Mouse (Mus musculus) CD4-positive naive resting alpha-beta T cell, adult 76 days (primary cell): ENCODE data around the gene Tmem185b. TPM values are rescaled to one million over a fixed set of nuclear protein-coding genes. Genes with fewer than 3 reads are reported as not detected.

Experiments
- total RNA-seq: library from RNA; stranded (reverse); gene quantifications from one replicate; pipeline ENCODE4 v1.2.4, GENCODE M21; 2023

The Tmem185b gene
- 29.8 TPM for total RNA-seq

DNA sequence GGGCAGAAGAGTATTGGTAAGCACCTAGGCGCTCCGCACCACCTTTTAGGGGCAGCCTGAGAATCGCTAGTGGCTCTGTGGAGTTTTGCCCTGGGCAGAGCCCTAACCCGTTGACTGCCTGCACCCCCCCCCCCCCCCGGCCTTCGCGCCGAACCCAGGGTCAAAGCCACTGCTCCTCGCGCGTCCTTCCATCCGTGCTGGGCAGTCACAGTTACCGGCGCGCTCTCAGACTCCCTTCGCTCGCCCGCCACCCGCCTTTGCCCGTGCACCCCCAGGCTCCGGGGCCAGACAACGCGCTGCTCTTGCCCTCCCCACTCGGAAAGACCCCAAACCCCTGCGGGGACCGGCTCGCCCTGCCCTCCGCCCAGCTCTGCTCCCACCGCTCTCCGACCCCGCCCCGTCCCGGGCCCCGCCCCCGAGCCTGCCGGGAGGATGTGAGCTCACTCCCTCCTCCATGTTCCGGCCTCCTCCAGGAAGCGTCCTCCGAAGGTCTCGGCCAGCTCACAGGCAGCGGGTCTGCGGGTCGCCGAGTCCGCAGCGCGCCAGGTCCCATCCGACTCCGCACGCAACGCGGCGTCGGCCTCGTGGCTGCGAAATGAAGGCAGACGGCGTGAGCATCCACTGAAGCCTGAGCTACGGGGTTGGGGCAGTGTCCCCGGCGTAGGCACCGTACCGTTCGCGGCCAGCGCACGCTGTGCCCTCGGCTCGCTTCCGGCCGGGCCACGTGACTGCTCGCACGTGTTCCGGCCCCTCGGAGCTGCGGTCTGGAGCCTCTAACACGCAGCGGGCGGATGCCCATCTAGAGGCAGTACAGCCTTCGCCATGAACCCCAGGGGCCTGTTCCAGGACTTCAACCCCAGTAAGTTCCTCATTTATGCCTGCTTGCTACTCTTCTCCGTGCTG is at the start of gene Tmem185b:
Tmem185b (plus strand) TSS at position 472 of the 903 bp plus-strand sequence.

DNA sequence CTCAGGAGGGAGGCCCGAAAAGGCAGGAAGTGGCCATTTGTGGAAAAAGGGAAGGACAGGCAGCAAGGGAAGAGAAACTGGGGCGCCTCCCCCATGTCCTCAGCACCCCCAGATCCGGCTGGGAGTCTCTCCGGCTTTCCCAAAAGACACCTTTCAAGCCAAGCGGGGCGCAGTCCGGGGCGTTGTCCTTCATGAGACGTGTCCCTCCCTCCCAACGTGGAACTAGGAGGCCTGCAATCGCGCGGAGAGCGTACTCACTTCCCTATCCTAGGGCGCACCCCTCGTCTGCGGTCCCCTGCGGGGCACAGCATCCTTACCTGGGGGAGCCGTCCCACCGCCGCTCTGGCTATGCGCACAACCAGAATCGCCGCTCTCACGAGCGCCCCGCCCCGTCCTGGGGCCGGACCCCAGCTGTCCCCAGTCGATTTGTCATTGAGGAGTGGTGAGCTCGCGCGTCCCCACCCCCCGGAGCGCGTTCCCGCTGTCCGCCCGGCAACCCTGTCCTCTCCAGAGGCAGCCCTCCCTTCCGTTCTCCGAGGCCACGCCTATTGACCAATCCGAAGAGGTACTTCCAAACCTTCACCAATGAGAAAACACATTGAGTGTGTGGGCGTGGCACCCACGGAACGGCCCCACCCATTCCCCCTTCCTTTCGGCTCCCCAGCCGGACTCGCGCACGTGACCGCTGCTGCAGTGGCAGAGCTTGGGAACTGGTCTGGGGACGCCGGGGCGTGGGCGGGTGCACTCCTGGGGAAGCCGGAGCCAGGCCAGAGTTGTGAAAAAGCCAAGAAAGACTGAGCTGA is 21.5 kb upstream of the Tmem185b start, which contains the start of gene Ralb:
Ralb (minus strand) TSS at position 535 of the 803 bp plus-strand sequence.

Other genes with a start within 250 kb of the Tmem185b start
- gene Inhbb, start 103.9 kb upstream of the Tmem185b start, total RNA-seq = not detected
- 5.8 TPM for gene Ralb, start 21.4 kb upstream of the Tmem185b start, total RNA-seq
- 6.1 TPM for gene Epb41l5, start 122.8 kb downstream of the Tmem185b start, total RNA-seq